Mouse (Mus musculus) small intestine, adult 2 months (tissue): ENCODE results near the gene Gm20662.

Source experiments
- CTCF ChIP-seq: fragments of 200-500 bp; IDR thresholded peaks from 2 replicates; pipeline ENCODE4 v1.5.1; 2012; ENCODE audit warnings: low read depth, mild to moderate bottlenecking, control low read depth, inconsistent platforms, low read length, moderate library complexity, mixed read lengths; ENCODE audit not compliant: insufficient replicate concordance, insufficient read length; ENCODE audit errors: extremely low read depth
- POLR2A ChIP-seq: fragments of 200-500 bp; IDR thresholded peaks from 2 replicates; pipeline ENCODE4 v1.6.1; 2012; ENCODE audit warnings: low read depth, mild to moderate bottlenecking, control low read depth, inconsistent platforms, low read length, moderate library complexity

- TF ChIP-seq CTCF = no peak
- no peak for TF ChIP-seq POLR2A
Observed at GRCm38 (mm10) chr9:107994464-107994863, 1.7 kb upstream of the Gm20662 start.
